Mouse (Mus musculus) layer of hippocampus, adult 9-11 months (tissue): Measurements from ENCODE around the gene Sval1.

Experiments
- DNase-seq: peaks from one replicate; pipeline ENCODE4 v3.0.0; 2022

Sval1 gene

GRCm38 (mm10) chr6:41951330-41951729 is at the start of gene Sval1:
Gene Sval1 (plus strand): TSS chr6:41951630.
- peak; percentile 5 for DNase-seq

GRCm38 (mm10) chr6:41911625-41912024 is 39.8 kb upstream of the Sval1 start:
- no peak for DNase-seq

- no peak for DNase-seq
Observed at GRCm38 (mm10) chr6:41914883-41915282, 36.5 kb upstream of the Sval1 start.

- no peak for DNase-seq
Observed at GRCm38 (mm10) chr6:41967840-41968239, 16.4 kb downstream of the Sval1 start, which contains the start of gene Sval3. Gene Sval3 (plus strand): TSS chr6:41968140.
